Mouse (Mus musculus): ENCODE measurements around the gene Per3.
"Not testable (repeated sequence)": the region's sequence is repeated elsewhere in the genome, so short reads cannot be mapped to it uniquely, and the experiment has no call there.

Per3 gene

GRCm38 (mm10) chr4:151024152-151024551 is 20.3 kb downstream of the Per3 start:
- no peak for DNase-seq (ENCODE audit: low read depth)

- DNase-seq (ENCODE audit: low read depth): not testable (repeated sequence)
These were observed 27.1 kb downstream of the Per3 start for GRCm38 (mm10) chr4:151017356-151017755.

GRCm38 (mm10) chr4:151015946-151016345 is 28.5 kb downstream of the Per3 start:
- no peak for DNase-seq (ENCODE audit: low read depth)

GRCm38 (mm10) chr4:151010316-151010715 is 34.1 kb downstream of the Per3 start:
- no peak for DNase-seq (ENCODE audit: low read depth)

GRCm38 (mm10) chr4:151006945-151007344 is 37.5 kb downstream of the Per3 start:
- no peak for DNase-seq (ENCODE audit: low read depth)

- DNase-seq (ENCODE audit: low read depth): no peak
These were observed 38.7 kb downstream of the Per3 start for GRCm38 (mm10) chr4:151005656-151006318.

GRCm38 (mm10) chr4:151001397-151001796 is 43.1 kb downstream of the Per3 start:
- no peak for DNase-seq (ENCODE audit: low read depth)

GRCm38 (mm10) chr4:150998626-150999025 is 45.8 kb downstream of the Per3 start:
- no peak for DNase-seq (ENCODE audit: low read depth)

GRCm38 (mm10) chr4:150996797-150997196 is 47.7 kb downstream of the Per3 start, which contains the start of gene Uts2:
Gene Uts2, plus strand, starts transcription at chr4:150997097.
- no peak for DNase-seq (ENCODE audit: low read depth)

- DNase-seq (ENCODE audit: low read depth): no peak
These were observed 54.3 kb downstream of the Per3 start for GRCm38 (mm10) chr4:150990148-150990547.

GRCm38 (mm10) chr4:150980153-150980552 is 64.3 kb downstream of the Per3 start:
- no peak for DNase-seq (ENCODE audit: low read depth)

- DNase-seq (ENCODE audit: low read depth): no peak
These were observed 65.0 kb downstream of the Per3 start for GRCm38 (mm10) chr4:150979455-150979854.

GRCm38 (mm10) chr4:150978156-150978910 is 66.1 kb downstream of the Per3 start:
- DNase-seq (ENCODE audit: low read depth): no peak

GRCm38 (mm10) chr4:150975145-150975544 is 69.3 kb downstream of the Per3 start:
- peak; percentile 28 for DNase-seq (ENCODE audit: low read depth)

- DNase-seq (ENCODE audit: low read depth): peak; percentile 85
These were observed 71.2 kb downstream of the Per3 start for GRCm38 (mm10) chr4:150973264-150973663.

GRCm38 (mm10) chr4:150968956-150969355 is 75.5 kb downstream of the Per3 start:
- no peak for DNase-seq (ENCODE audit: low read depth)

GRCm38 (mm10) chr4:150966556-150966955 is 77.9 kb downstream of the Per3 start:
- DNase-seq (ENCODE audit: low read depth): peak; percentile 30

- no peak for DNase-seq (ENCODE audit: low read depth)
These were observed 78.9 kb downstream of the Per3 start for GRCm38 (mm10) chr4:150965555-150965951.

GRCm38 (mm10) chr4:150964635-150965554 is 79.6 kb downstream of the Per3 start:
- peak; percentile 65 for DNase-seq (ENCODE audit: low read depth)

GRCm38 (mm10) chr4:150963711-150964110 is 80.8 kb downstream of the Per3 start:
- DNase-seq (ENCODE audit: low read depth): no peak

- peak; percentile 39 for DNase-seq (ENCODE audit: low read depth)
These were observed 82.2 kb downstream of the Per3 start for GRCm38 (mm10) chr4:150962231-150962630.

GRCm38 (mm10) chr4:150958536-150958935 is 85.9 kb downstream of the Per3 start:
- DNase-seq (ENCODE audit: low read depth): no peak

Data from fibroblast of lung, adult 2 months (primary cell).